Mouse (Mus musculus) embryo, embryonic 11 days (tissue): ENCODE measurements around the gene Slc43a3.
"Not testable (repeated sequence)": the region's sequence is repeated elsewhere in the genome, so short reads cannot be mapped to it uniquely, and the experiment has no call there.

ENCODE experiments used
- DNase-seq: peaks from one replicate; pipeline ENCODE4 v3.0.0-alpha.2; 2015

Gene Slc43a3

GRCm38 (mm10) chr2:84936474-84937429 lies at the start of gene Slc43a3:
TSS of gene Slc43a3 (plus strand) at chr2:84936579.
- peak; percentile 81 for DNase-seq

- DNase-seq = peak; percentile 84
Observed at GRCm38 (mm10) chr2:84886821-84887281, 49.5 kb upstream of the Slc43a3 start.

- peak; percentile 45 for DNase-seq
Observed at GRCm38 (mm10) chr2:84887411-84888271, 48.7 kb upstream of the Slc43a3 start.

- peak; percentile 80 for DNase-seq
Observed at GRCm38 (mm10) chr2:84888657-84889315, 47.6 kb upstream of the Slc43a3 start.

- DNase-seq = peak; percentile 18
Observed at GRCm38 (mm10) chr2:84889316-84890044, 46.9 kb upstream of the Slc43a3 start.

GRCm38 (mm10) chr2:84890045-84890340 lies 46.4 kb upstream of the Slc43a3 start:
- peak; percentile 90 for DNase-seq

- no peak for DNase-seq
Observed at GRCm38 (mm10) chr2:84893359-84893758, 43.0 kb upstream of the Slc43a3 start.

- no peak for DNase-seq
Observed at GRCm38 (mm10) chr2:84895495-84896198, 40.7 kb upstream of the Slc43a3 start.

- DNase-seq = not testable (repeated sequence)
Observed at GRCm38 (mm10) chr2:84896686-84897085, 39.7 kb upstream of the Slc43a3 start.

- DNase-seq = peak; percentile 42
Observed at GRCm38 (mm10) chr2:84912722-84913121, 23.7 kb upstream of the Slc43a3 start.

GRCm38 (mm10) chr2:84913881-84914280 lies 22.5 kb upstream of the Slc43a3 start:
- DNase-seq = no peak

- no peak for DNase-seq
Observed at GRCm38 (mm10) chr2:84915330-84915729, 21.0 kb upstream of the Slc43a3 start.

- DNase-seq = no peak
Observed at GRCm38 (mm10) chr2:84916548-84917320, 19.6 kb upstream of the Slc43a3 start.

- no peak for DNase-seq
Observed at GRCm38 (mm10) chr2:84918188-84918587, 18.2 kb upstream of the Slc43a3 start.

- DNase-seq = no peak
Observed at GRCm38 (mm10) chr2:84919601-84920108, 16.7 kb upstream of the Slc43a3 start.

- DNase-seq = no peak
Observed at GRCm38 (mm10) chr2:84930186-84930585, 6.2 kb upstream of the Slc43a3 start.

GRCm38 (mm10) chr2:84933992-84934648 lies 2.3 kb upstream of the Slc43a3 start:
- no peak for DNase-seq

GRCm38 (mm10) chr2:84934649-84935007 lies 1.8 kb upstream of the Slc43a3 start:
- DNase-seq = no peak

GRCm38 (mm10) chr2:84935065-84935464 lies 1.3 kb upstream of the Slc43a3 start:
- DNase-seq = no peak
